Mouse (Mus musculus): ENCODE measurements around the gene Gm17359. TPM values are rescaled to one million over a fixed set of nuclear protein-coding genes. Genes with fewer than 3 reads are reported as not detected.

Gene Gm17359
- polyA plus RNA-seq, 1 experiment from 2014 or later = 0.17 TPM

- Histone ChIP-seq H3K4me1 (ENCODE audit: control insufficient read depth, insufficient read depth, low read length) (no peaks in the 10 kb centered on the region; the same call in 1 of the 2 replicates), H3K9ac (ENCODE audit: low read length) (no peak overlapping the region), H3K9me3 (replicated peaks; ENCODE audit: control insufficient read depth, low read length) (no peaks in the 10 kb centered on the region), H3K27ac (ENCODE audit: low read depth, low read length) (no peak overlapping the region), H3K27me3 (replicated peaks; ENCODE audit: control insufficient read depth, insufficient read depth, low read length) (no peaks in the 10 kb centered on the region), H3K36me3 (ENCODE audit: control insufficient read depth, insufficient read depth, low read length) (no peaks in the 10 kb centered on the region), H3K4me2 (ENCODE audit: low read length) (no peak overlapping the region), H3K4me3 (ENCODE audit: low read depth, low read length) (no peak overlapping the region)
- WGBS = 64% methylated on average over 4 of the region's 4 CpGs
- no peak for DNase-seq (ENCODE audit: low spot score)
- no peak for ATAC-seq
Measured at GRCm38 (mm10) chr3:79370385-79370929, 34.0 kb downstream of the Gm17359 start.

- Histone ChIP-seq H3K4me1 (ENCODE audit: control insufficient read depth, insufficient read depth, low read length) (no peaks in the 10 kb centered on the region; the same call in 1 of the 2 replicates), H3K27me3 (replicated peaks; ENCODE audit: control insufficient read depth, insufficient read depth, low read length) (no peaks in the 10 kb centered on the region), H3K27ac (ENCODE audit: low read depth, low read length) (no peak overlapping the region), H3K36me3 (ENCODE audit: control insufficient read depth, insufficient read depth, low read length) (no peaks in the 10 kb centered on the region), H3K9ac (ENCODE audit: low read length) (no peak overlapping the region), H3K4me3 (ENCODE audit: low read depth, low read length) (no peak overlapping the region), H3K9me3 (replicated peaks; ENCODE audit: control insufficient read depth, low read length) (no peaks in the 10 kb centered on the region), H3K4me2 (ENCODE audit: low read length) (no peak overlapping the region)
- 79% methylated on average over 7 of the region's 7 CpGs for WGBS
- DNase-seq (ENCODE audit: low spot score) = no peak
- no peak for ATAC-seq
Measured at GRCm38 (mm10) chr3:79371506-79372195, 35.2 kb downstream of the Gm17359 start.

GRCm38 (mm10) chr3:79373930-79374329 lies 37.5 kb downstream of the Gm17359 start:
- ATAC-seq = no peak
- 55% methylated on average over 3 of the region's 3 CpGs for WGBS
- H3K4me3 ChIP-seq (ENCODE audit: low read depth, low read length) = no peak overlapping the region

GRCm38 (mm10) chr3:79378086-79378485 lies 41.6 kb downstream of the Gm17359 start:
- no peak overlapping the region for H3K4me3 ChIP-seq (ENCODE audit: low read depth, low read length)
- ATAC-seq = no peak

More at GRCm38 (mm10) chr3:79373930-79374329, 37.5 kb downstream of the Gm17359 start:
- Histone ChIP-seq H3K9ac (ENCODE audit: low read length) (no peak overlapping the region), H3K27ac (ENCODE audit: low read depth, low read length) (no peak overlapping the region), H3K4me2 (ENCODE audit: low read length) (no peak overlapping the region), H3K9me3 (replicated peaks; ENCODE audit: control insufficient read depth, low read length) (no peaks in the 10 kb centered on the region), H3K4me1 (ENCODE audit: control insufficient read depth, insufficient read depth, low read length) (no peaks in the 10 kb centered on the region; the same call in 1 of the 2 replicates), H3K27me3 (replicated peaks; ENCODE audit: control insufficient read depth, insufficient read depth, low read length) (no peaks in the 10 kb centered on the region), H3K36me3 (ENCODE audit: control insufficient read depth, insufficient read depth, low read length) (no peaks in the 10 kb centered on the region)
- DNase-seq (ENCODE audit: low spot score) = no peak

GRCm38 (mm10) chr3:79379255-79379836 lies 42.9 kb downstream of the Gm17359 start:
- Histone ChIP-seq H3K4me3 (ENCODE audit: low read depth, low read length) (no peak overlapping the region), H3K9me3 (replicated peaks; ENCODE audit: control insufficient read depth, low read length) (no peaks in the 10 kb centered on the region), H3K9ac (ENCODE audit: low read length) (no peak overlapping the region), H3K27me3 (replicated peaks; ENCODE audit: control insufficient read depth, insufficient read depth, low read length) (no peaks in the 10 kb centered on the region), H3K4me2 (ENCODE audit: low read length) (no peak overlapping the region), H3K27ac (ENCODE audit: low read depth, low read length) (no peak overlapping the region), H3K4me1 (ENCODE audit: control insufficient read depth, insufficient read depth, low read length) (no peaks in the 10 kb centered on the region), H3K36me3 (ENCODE audit: control insufficient read depth, insufficient read depth, low read length) (no peaks in the 10 kb centered on the region)
- DNase-seq (ENCODE audit: low spot score) (no peak), ATAC-seq (no peak)
- WGBS = 84% methylated on average over 14 of the region's 14 CpGs

More at GRCm38 (mm10) chr3:79378086-79378485, 41.6 kb downstream of the Gm17359 start:
- H3K9ac ChIP-seq (ENCODE audit: low read length) = no peak overlapping the region
- no peak for DNase-seq (ENCODE audit: low spot score)
- no peaks in the 10 kb centered on the region for H3K9me3 ChIP-seq (replicated peaks; ENCODE audit: control insufficient read depth, low read length)
- no peak overlapping the region for H3K4me2 ChIP-seq (ENCODE audit: low read length)
- H3K27me3 ChIP-seq (replicated peaks; ENCODE audit: control insufficient read depth, insufficient read depth, low read length) = no peaks in the 10 kb centered on the region
- no peak overlapping the region for H3K27ac ChIP-seq (ENCODE audit: low read depth, low read length)
- no peaks in the 10 kb centered on the region for H3K4me1 ChIP-seq (ENCODE audit: control insufficient read depth, insufficient read depth, low read length)
- WGBS = 20% methylated on average over 3 of the region's 3 CpGs
- H3K36me3 ChIP-seq (ENCODE audit: control insufficient read depth, insufficient read depth, low read length) = no peaks in the 10 kb centered on the region

GRCm38 (mm10) chr3:79379873-79380595 lies 43.6 kb downstream of the Gm17359 start:
- 75% methylated on average over 6 of the region's 6 CpGs for WGBS
- ATAC-seq = no peak
- H3K4me1 ChIP-seq (ENCODE audit: control insufficient read depth, insufficient read depth, low read length) = no peaks in the 10 kb centered on the region

GRCm38 (mm10) chr3:79381398-79381797 lies 44.9 kb downstream of the Gm17359 start:
- 82% methylated on average over 4 of the region's 4 CpGs for WGBS

More at GRCm38 (mm10) chr3:79379873-79380595, 43.6 kb downstream of the Gm17359 start:
- H3K36me3 ChIP-seq (ENCODE audit: control insufficient read depth, insufficient read depth, low read length) = no peaks in the 10 kb centered on the region
- no peaks in the 10 kb centered on the region for H3K9me3 ChIP-seq (replicated peaks; ENCODE audit: control insufficient read depth, low read length)
- DNase-seq (ENCODE audit: low spot score) = no peak
- no peak overlapping the region for H3K4me2 ChIP-seq (ENCODE audit: low read length)
- no peaks in the 10 kb centered on the region for H3K27me3 ChIP-seq (replicated peaks; ENCODE audit: control insufficient read depth, insufficient read depth, low read length)
- no peak overlapping the region for H3K4me3 ChIP-seq (ENCODE audit: low read depth, low read length)
- no peak overlapping the region for H3K27ac ChIP-seq (ENCODE audit: low read depth, low read length)
- no peak overlapping the region for H3K9ac ChIP-seq (ENCODE audit: low read length)

GRCm38 (mm10) chr3:79385434-79386029 lies 49.1 kb downstream of the Gm17359 start:
- Histone ChIP-seq H3K9me3 (replicated peaks; ENCODE audit: control insufficient read depth, low read length) (no peaks in the 10 kb centered on the region), H3K27me3 (replicated peaks; ENCODE audit: control insufficient read depth, insufficient read depth, low read length) (no peaks in the 10 kb centered on the region), H3K27ac (ENCODE audit: low read depth, low read length) (no peak overlapping the region), H3K9ac (ENCODE audit: low read length) (no peak overlapping the region), H3K4me1 (ENCODE audit: control insufficient read depth, insufficient read depth, low read length) (no peaks in the 10 kb centered on the region; the same call in 1 of the 2 replicates), H3K4me2 (ENCODE audit: low read length) (no peak overlapping the region), H3K4me3 (ENCODE audit: low read depth, low read length) (no peak overlapping the region), H3K36me3 (ENCODE audit: control insufficient read depth, insufficient read depth, low read length) (no peaks in the 10 kb centered on the region)
- 5% methylated on average over 8 of the region's 8 CpGs for WGBS
- ATAC-seq = peak; percentile 58; the same call in 1 of the 2 replicates
- DNase-seq (ENCODE audit: low spot score) = peak; percentile 50

More at GRCm38 (mm10) chr3:79381398-79381797, 44.9 kb downstream of the Gm17359 start:
- DNase-seq (ENCODE audit: low spot score) (no peak), ATAC-seq (no peak)
- Histone ChIP-seq H3K27me3 (replicated peaks; ENCODE audit: control insufficient read depth, insufficient read depth, low read length) (no peaks in the 10 kb centered on the region), H3K27ac (ENCODE audit: low read depth, low read length) (no peak overlapping the region), H3K9ac (ENCODE audit: low read length) (no peak overlapping the region), H3K36me3 (ENCODE audit: control insufficient read depth, insufficient read depth, low read length) (no peaks in the 10 kb centered on the region), H3K4me2 (ENCODE audit: low read length) (no peak overlapping the region), H3K4me1 (ENCODE audit: control insufficient read depth, insufficient read depth, low read length) (no peaks in the 10 kb centered on the region; the same call in 1 of the 2 replicates), H3K9me3 (replicated peaks; ENCODE audit: control insufficient read depth, low read length) (no peaks in the 10 kb centered on the region), H3K4me3 (ENCODE audit: low read depth, low read length) (no peak overlapping the region)
